Mouse (Mus musculus) limb, embryonic 13.5 days (tissue): ENCODE data around the gene Rps24. TPM values are rescaled to one million over a fixed set of nuclear protein-coding genes. Genes with fewer than 3 reads are reported as not detected.

Experiments used
- ATAC-seq: fragments of 200-750 bp; cut with Nextera tagmentation; 2 replicates; pipeline ENCODE4 v1.8.0; 2017; ENCODE audit warnings: low read depth, moderate number of reproducible peaks, moderate TSS enrichment; ENCODE audit not compliant: low FRiP score
- H3K27ac ChIP-seq: fragments of 300-500 bp; sonication (generic); 2 replicates; pipeline ENCODE4 v1.5.1; 2015; ENCODE audit warnings: inconsistent platforms, mild to moderate bottlenecking, moderate library complexity
- H3K27me3 ChIP-seq: fragments of 300-500 bp; sonication (generic); 2 replicates; pipeline ENCODE4 v1.6.1; 2015; ENCODE audit warnings: mild to moderate bottlenecking, inconsistent platforms
- H3K36me3 ChIP-seq: fragments of 300-500 bp; sonication (generic); 2 replicates; pipeline ENCODE4 v1.6.1; 2015; ENCODE audit warnings: inconsistent platforms, mild to moderate bottlenecking, moderate library complexity
- H3K4me1 ChIP-seq: fragments of 300-500 bp; sonication (generic); 2 replicates; pipeline ENCODE4 v1.6.1; 2015; ENCODE audit warnings: inconsistent platforms
- H3K4me2 ChIP-seq: fragments of 300-500 bp; sonication (generic); replicated peaks from 2 replicates; pipeline ENCODE4 v1.6.1; 2015; ENCODE audit warnings: inconsistent platforms, mild to moderate bottlenecking, moderate library complexity
- H3K4me3 ChIP-seq: fragments of 300-500 bp; sonication (generic); 2 replicates; pipeline ENCODE4 v1.5.1; 2015; ENCODE audit warnings: moderate library complexity, mild to moderate bottlenecking, inconsistent platforms
- H3K9ac ChIP-seq: fragments of 300-500 bp; sonication (generic); 2 replicates; pipeline ENCODE4 v1.6.1; 2015; ENCODE audit warnings: mild to moderate bottlenecking, inconsistent platforms
- H3K9me3 ChIP-seq: fragments of 300-500 bp; sonication (generic); 2 replicates; pipeline ENCODE4 v1.6.1; 2016; ENCODE audit warnings: inconsistent platforms
- WGBS: fragments of 180-500 bp; shearing (Covaris S2); methylation state at CpG from one replicate; pipeline ENCODE4 v1.1.7; 2015; 5-methylcytosine and 5-hydroxymethylcytosine counted together
- polyA plus RNA-seq: library from polyadenylated mRNA; unstranded; fragments of >200 nt; fragmentation: Nextera tagmentation; extraction: Ambion mirVana; gene quantifications from 2 replicates; pipeline ENCODE4 v1.2.1, GENCODE M21; 2015

The Rps24 gene
- polyA plus RNA-seq, 1 experiment from 2014 or later = 927 TPM

- Histone ChIP-seq H3K4me3 (no peak overlapping the region), H3K36me3 (peaks cover 60% of the 10 kb centered on the region)
Observed at GRCm38 (mm10) chr14:24498561-24499255, 11.8 kb downstream of the Rps24 start.

GRCm38 (mm10) chr14:24499478-24499877 is 12.6 kb downstream of the Rps24 start:
- Histone ChIP-seq H3K36me3 (peaks cover 52% of the 10 kb centered on the region), H3K4me2 (no peak overlapping the region), H3K27me3 (no peaks in the 10 kb centered on the region), H3K4me3 (no peak overlapping the region), H3K9ac (peak overlapping the region; percentile 31; the same call in 1 of the 2 replicates), H3K9me3 (no peaks in the 10 kb centered on the region), H3K4me1 (peaks cover 23% of the 10 kb centered on the region), H3K27ac (peak overlapping the region; percentile 55; the same call in 1 of the 2 replicates)
- WGBS = 38% methylated on average over 9 of the region's 9 CpGs
- 0 out of 2 replicates have a peak, but pooled peaks have one; percentile 3 for ATAC-seq

More at GRCm38 (mm10) chr14:24498561-24499255, 11.8 kb downstream of the Rps24 start:
- ATAC-seq = no peak
- Histone ChIP-seq H3K27ac (no peak overlapping the region), H3K4me2 (no peak overlapping the region), H3K9me3 (no peaks in the 10 kb centered on the region), H3K27me3 (no peaks in the 10 kb centered on the region), H3K9ac (no peak overlapping the region), H3K4me1 (peaks cover 31% of the 10 kb centered on the region)
- 59% methylated on average over 5 of the region's 5 CpGs for WGBS

GRCm38 (mm10) chr14:24500091-24500844 is 13.3 kb downstream of the Rps24 start:
- 14% methylated on average over 18 of the region's 18 CpGs for WGBS
- Histone ChIP-seq H3K4me3 (no peak overlapping the region; the same call in 1 of the 2 replicates), H3K9me3 (no peaks in the 10 kb centered on the region), H3K27ac (peak overlapping the region; percentile 63), H3K27me3 (no peaks in the 10 kb centered on the region), H3K9ac (peak overlapping the region; percentile 65), H3K4me2 (peak overlapping the region; percentile 52), H3K4me1 (peaks cover 16% of the 10 kb centered on the region), H3K36me3 (peaks cover 44% of the 10 kb centered on the region)
- ATAC-seq = peak; percentile 51; the same call in 1 of the 2 replicates

- H3K9me3 ChIP-seq = no peaks in the 10 kb centered on the region
- H3K27me3 ChIP-seq = no peaks in the 10 kb centered on the region
- H3K36me3 ChIP-seq = peaks cover 38% of the 10 kb centered on the region
- peak; percentile 41; the same call in 1 of the 2 replicates for ATAC-seq
- H3K4me2 ChIP-seq = peak overlapping the region; percentile 52
- H3K27ac ChIP-seq = peak overlapping the region; percentile 63; the same call in 1 of the 2 replicates
- peak overlapping the region; percentile 65 for H3K9ac ChIP-seq
- no peak overlapping the region; the same call in 1 of the 2 replicates for H3K4me3 ChIP-seq
- peaks cover 16% of the 10 kb centered on the region for H3K4me1 ChIP-seq
- 17% methylated on average over 8 of the region's 8 CpGs for WGBS
Observed at GRCm38 (mm10) chr14:24500845-24501186, 13.9 kb downstream of the Rps24 start.

- WGBS = 72% methylated on average over 4 of the region's 4 CpGs
- H3K27me3 ChIP-seq = no peaks in the 10 kb centered on the region
- H3K27ac ChIP-seq = peak overlapping the region; percentile 63; the same call in 1 of the 2 replicates
- H3K4me3 ChIP-seq = no peak overlapping the region
- no peak overlapping the region for H3K9ac ChIP-seq
- ATAC-seq = no peak
- no peak overlapping the region for H3K4me2 ChIP-seq
- H3K4me1 ChIP-seq = peaks cover 14% of the 10 kb centered on the region
- H3K36me3 ChIP-seq = peaks cover 34% of the 10 kb centered on the region
- no peaks in the 10 kb centered on the region for H3K9me3 ChIP-seq
Observed at GRCm38 (mm10) chr14:24501256-24501655, 14.3 kb downstream of the Rps24 start.

- ATAC-seq = no peak
Observed at GRCm38 (mm10) chr14:24507452-24508069, 20.6 kb downstream of the Rps24 start.

GRCm38 (mm10) chr14:24508070-24508773 is 21.3 kb downstream of the Rps24 start:
- Histone ChIP-seq H3K27ac (no peak overlapping the region), H3K4me3 (peak overlapping the region; percentile 17), H3K4me1 (peaks cover 25% of the 10 kb centered on the region), H3K9ac (no peak overlapping the region), H3K27me3 (no peaks in the 10 kb centered on the region), H3K36me3 (no peaks in the 10 kb centered on the region), H3K9me3 (peaks cover 5% of the 10 kb centered on the region; the same call in 1 of the 2 replicates), H3K4me2 (peak overlapping the region; percentile 58)
- 25% methylated on average over 18 of the region's 18 CpGs for WGBS
- ATAC-seq = 0 out of 2 replicates have a peak, but pooled peaks have one; percentile 54

More at GRCm38 (mm10) chr14:24507452-24508069, 20.6 kb downstream of the Rps24 start:
- H3K4me3 ChIP-seq = no peak overlapping the region
- H3K9me3 ChIP-seq = peaks cover 5% of the 10 kb centered on the region; the same call in 1 of the 2 replicates
- H3K4me2 ChIP-seq = peak overlapping the region; percentile 58
- H3K36me3 ChIP-seq = no peaks in the 10 kb centered on the region
- no peak overlapping the region for H3K27ac ChIP-seq
- H3K27me3 ChIP-seq = no peaks in the 10 kb centered on the region
- 33% methylated on average over 14 of the region's 14 CpGs for WGBS
- H3K9ac ChIP-seq = no peak overlapping the region
- peaks cover 25% of the 10 kb centered on the region for H3K4me1 ChIP-seq

- Histone ChIP-seq H3K9me3 (peaks cover 5% of the 10 kb centered on the region; the same call in 1 of the 2 replicates), H3K4me2 (no peak overlapping the region), H3K9ac (no peak overlapping the region), H3K36me3 (no peaks in the 10 kb centered on the region), H3K4me3 (no peak overlapping the region), H3K27ac (no peak overlapping the region), H3K27me3 (no peaks in the 10 kb centered on the region), H3K4me1 (peaks cover 25% of the 10 kb centered on the region)
- 74% methylated on average over 5 of the region's 5 CpGs for WGBS
- no peak for ATAC-seq
Observed at GRCm38 (mm10) chr14:24509557-24509956, 22.6 kb downstream of the Rps24 start.

GRCm38 (mm10) chr14:24510218-24510617 is 23.3 kb downstream of the Rps24 start:
- Histone ChIP-seq H3K27ac (no peak overlapping the region), H3K36me3 (no peaks in the 10 kb centered on the region), H3K9me3 (peaks cover 5% of the 10 kb centered on the region; the same call in 1 of the 2 replicates), H3K27me3 (no peaks in the 10 kb centered on the region), H3K4me1 (peaks cover 25% of the 10 kb centered on the region), H3K4me3 (no peak overlapping the region), H3K4me2 (no peak overlapping the region), H3K9ac (no peak overlapping the region)
- 100% methylated on average over 1 of the region's 1 CpGs for WGBS
- ATAC-seq = no peak

GRCm38 (mm10) chr14:24510679-24511078 is 23.8 kb downstream of the Rps24 start:
- 80% methylated on average over 2 of the region's 2 CpGs for WGBS
- H3K9ac ChIP-seq = no peak overlapping the region

GRCm38 (mm10) chr14:24512527-24513161 is 25.7 kb downstream of the Rps24 start:
- Histone ChIP-seq H3K9me3 (peaks cover 5% of the 10 kb centered on the region; the same call in 1 of the 2 replicates), H3K4me3 (no peak overlapping the region), H3K36me3 (no peaks in the 10 kb centered on the region), H3K27me3 (no peaks in the 10 kb centered on the region), H3K27ac (no peak overlapping the region), H3K9ac (no peak overlapping the region), H3K4me2 (no peak overlapping the region), H3K4me1 (peaks cover 14% of the 10 kb centered on the region)
- 81% methylated on average over 6 of the region's 6 CpGs for WGBS
- ATAC-seq = no peak

More at GRCm38 (mm10) chr14:24510679-24511078, 23.8 kb downstream of the Rps24 start:
- Histone ChIP-seq H3K27me3 (no peaks in the 10 kb centered on the region), H3K9me3 (peaks cover 5% of the 10 kb centered on the region; the same call in 1 of the 2 replicates), H3K4me2 (no peak overlapping the region), H3K4me1 (peaks cover 25% of the 10 kb centered on the region), H3K4me3 (no peak overlapping the region), H3K27ac (no peak overlapping the region), H3K36me3 (no peaks in the 10 kb centered on the region)
- ATAC-seq = no peak
